Mouse (Mus musculus): ENCODE measurements around the gene Sfxn1.
A peak's percentile ranks its signal among the peaks of the same experiment; 100 is the strongest.

DNA sequence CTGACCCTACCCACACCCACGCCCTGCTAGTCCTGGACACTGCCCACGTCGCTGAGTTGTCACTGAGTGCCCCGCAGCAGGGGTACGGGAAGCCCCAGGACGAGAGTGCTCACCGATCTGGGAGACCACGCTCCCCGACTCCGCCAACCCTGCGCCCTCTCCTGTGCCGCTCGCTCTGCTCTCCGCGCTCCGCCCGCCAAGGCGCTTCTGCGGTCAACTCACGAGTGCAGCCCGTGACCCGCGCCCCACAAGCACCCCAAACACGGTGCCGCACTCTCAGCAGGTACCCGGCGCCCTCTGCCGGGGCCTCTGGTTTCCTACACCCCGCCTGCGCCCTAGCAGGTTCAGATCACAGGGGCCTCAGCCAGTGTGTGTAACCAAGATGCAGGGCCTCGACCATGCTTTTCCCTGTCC, 16.2 kb upstream of the Sfxn1 start, which contains the start of gene Drd1:
- TF ChIP-seq POLR2A (IDR thresholded peaks at IDR 0.05; ENCODE audit: low read depth, low read length) (no peak), CTCF (IDR thresholded peaks at IDR 0.05; ENCODE audit: borderline replicate concordance, insufficient read depth, low read length) (peak; percentile 63)
